Mouse (Mus musculus) heart, postnatal 0 days (tissue): ENCODE data around the gene Znrf3.

ENCODE experiments used
- CTCF ChIP-seq: IDR thresholded peaks from 2 replicates; pipeline ENCODE4 v1.5.1; 2016; ENCODE audit warnings: antibody characterized with exemption, control low read depth, low read depth
- EP300 ChIP-seq: IDR thresholded peaks from 2 replicates; pipeline ENCODE4 v1.6.1; 2016; ENCODE audit warnings: antibody characterized with exemption, low read depth

DNA sequence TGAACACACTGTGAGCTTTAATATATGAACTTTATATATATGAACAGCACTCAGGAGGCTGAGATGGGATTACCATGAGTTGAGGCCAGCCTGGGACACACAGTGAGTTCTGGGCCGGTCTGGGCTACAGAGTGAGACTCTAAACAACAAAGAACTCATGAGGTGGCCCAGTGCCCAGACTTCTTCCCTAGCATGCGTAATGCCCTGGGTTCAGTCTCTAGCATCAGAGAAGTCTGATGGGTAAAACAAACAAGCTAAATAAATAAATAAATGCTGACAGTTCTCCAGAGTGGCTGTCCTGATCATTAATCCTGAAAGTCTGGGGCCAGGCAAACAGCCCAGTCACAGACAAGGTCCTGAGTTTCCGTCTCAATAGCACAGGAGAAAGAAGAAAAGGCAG is 25.4 kb upstream of the Znrf3 start:
- TF ChIP-seq CTCF (no peak), EP300 (no peak)
